Mouse (Mus musculus): ENCODE measurements around the gene Gprc5c. TPM values are rescaled to one million over a fixed set of nuclear protein-coding genes. Genes with fewer than 3 reads are reported as not detected.
"Not testable (repeated sequence)": the region's sequence is repeated elsewhere in the genome, so short reads cannot be mapped to it uniquely, and the experiment has no call there.

Gene Gprc5c
- total RNA-seq, 2 experiments from 2014 or later: 0.09 to 0.77 TPM

GRCm38 (mm10) chr11:114890542-114890941, 39.6 kb downstream of the Gprc5c start:
- ATAC-seq (replicated peaks; ENCODE audit: low FRiP score, poor library complexity, severe bottlenecking): no peak

- ATAC-seq (replicated peaks; ENCODE audit: low FRiP score, poor library complexity, severe bottlenecking): no peak
Observed at GRCm38 (mm10) chr11:114896085-114896484, 45.1 kb downstream of the Gprc5c start.

GRCm38 (mm10) chr11:114898026-114898425, 47.1 kb downstream of the Gprc5c start:
- no peak for ATAC-seq (replicated peaks; ENCODE audit: low FRiP score, poor library complexity, severe bottlenecking)

- ATAC-seq (replicated peaks; ENCODE audit: low FRiP score, poor library complexity, severe bottlenecking): no peak
Observed at GRCm38 (mm10) chr11:114903224-114903623, 52.3 kb downstream of the Gprc5c start.

- ATAC-seq (replicated peaks; ENCODE audit: low FRiP score, poor library complexity, severe bottlenecking): no peak
Observed at GRCm38 (mm10) chr11:114907567-114907966, 56.6 kb downstream of the Gprc5c start.

- ATAC-seq (replicated peaks; ENCODE audit: low FRiP score, poor library complexity, severe bottlenecking): no peak
Observed at GRCm38 (mm10) chr11:114908086-114908485, 57.1 kb downstream of the Gprc5c start.

- not testable (repeated sequence) for ATAC-seq (replicated peaks; ENCODE audit: low FRiP score, poor library complexity, severe bottlenecking)
Observed at GRCm38 (mm10) chr11:114909538-114909937, 58.6 kb downstream of the Gprc5c start.

- ATAC-seq (replicated peaks; ENCODE audit: low FRiP score, poor library complexity, severe bottlenecking): peak; percentile 70
Observed at GRCm38 (mm10) chr11:114912847-114913246, 61.9 kb downstream of the Gprc5c start.

GRCm38 (mm10) chr11:114914978-114915377, 64.0 kb downstream of the Gprc5c start:
- no peak for ATAC-seq (replicated peaks; ENCODE audit: low FRiP score, poor library complexity, severe bottlenecking)

- ATAC-seq (replicated peaks; ENCODE audit: low FRiP score, poor library complexity, severe bottlenecking): no peak
Observed at GRCm38 (mm10) chr11:114917120-114917519, 66.2 kb downstream of the Gprc5c start.

Other genes starting within 250 kb of the Gprc5c start
- gene Rpl38, start 182.6 kb upstream of the Gprc5c start, total RNA-seq (2015; ENCODE audit: low replicate concordance): 178 and 282 TPM in 2 replicates
- 361 and 369 TPM in 2 replicates for gene Rpl38, start 182.6 kb upstream of the Gprc5c start, total RNA-seq (2017; ENCODE audit: low replicate concordance)
- gene Ttyh2, start 175.7 kb upstream of the Gprc5c start, total RNA-seq (2015; ENCODE audit: low replicate concordance): 0.58 and 0.63 TPM in 2 replicates
- 0.77 and 1.8 TPM in 2 replicates for gene Ttyh2, start 175.7 kb upstream of the Gprc5c start, total RNA-seq (2017; ENCODE audit: low replicate concordance)
- not detected in 2 replicates for gene Dnaic2, start 123.7 kb upstream of the Gprc5c start, total RNA-seq (2015; ENCODE audit: low replicate concordance)
- gene Dnaic2, start 123.7 kb upstream of the Gprc5c start, total RNA-seq (2017; ENCODE audit: low replicate concordance): not detected in 2 replicates
- 0.58 TPM in 1 of 2 replicates, not detected in the other for gene Kif19a, start 85.8 kb upstream of the Gprc5c start, total RNA-seq (2015; ENCODE audit: low replicate concordance)
- 0.70 TPM in 1 of 2 replicates, not detected in the other for gene Kif19a, start 85.8 kb upstream of the Gprc5c start, total RNA-seq (2017; ENCODE audit: low replicate concordance)
- not detected in 2 replicates for gene Btbd17, start 55.2 kb upstream of the Gprc5c start, total RNA-seq (2015; ENCODE audit: low replicate concordance)
- gene Btbd17, start 55.2 kb upstream of the Gprc5c start, total RNA-seq (2017; ENCODE audit: low replicate concordance): not detected in 2 replicates
- not detected in 2 replicates for gene Gpr142, start 52.2 kb upstream of the Gprc5c start, total RNA-seq (2015; ENCODE audit: low replicate concordance)
- not detected in 2 replicates for gene Gpr142, start 52.2 kb upstream of the Gprc5c start, total RNA-seq (2017; ENCODE audit: low replicate concordance)
- gene Cd300a, start 38.9 kb downstream of the Gprc5c start, total RNA-seq (2015; ENCODE audit: low replicate concordance): 3.8 and 4.8 TPM in 2 replicates
- 3.7 and 7.1 TPM in 2 replicates for gene Cd300a, start 38.9 kb downstream of the Gprc5c start, total RNA-seq (2017; ENCODE audit: low replicate concordance)
- gene Cd300lb, start 83.2 kb downstream of the Gprc5c start, total RNA-seq (2015; ENCODE audit: low replicate concordance): 9.2 and 20.9 TPM in 2 replicates
- 9.6 and 14.8 TPM in 2 replicates for gene Cd300lb, start 83.2 kb downstream of the Gprc5c start, total RNA-seq (2017; ENCODE audit: low replicate concordance)
- gene Cd300c, start 118.0 kb downstream of the Gprc5c start, total RNA-seq (2015; ENCODE audit: low replicate concordance): not detected in 2 replicates
- gene Cd300c, start 118.0 kb downstream of the Gprc5c start, total RNA-seq (2017; ENCODE audit: low replicate concordance): 0.60 and 2.2 TPM in 2 replicates
- gene Cd300ld, start 138.8 kb downstream of the Gprc5c start, total RNA-seq (2015; ENCODE audit: low replicate concordance): 5.2 and 9.2 TPM in 2 replicates
- gene Cd300ld, start 138.8 kb downstream of the Gprc5c start, total RNA-seq (2017; ENCODE audit: low replicate concordance): 3.1 and 5.4 TPM in 2 replicates
- 1.5 and 2.3 TPM in 2 replicates for gene Cd300c2, start 150.7 kb downstream of the Gprc5c start, total RNA-seq (2015; ENCODE audit: low replicate concordance)
- gene Cd300c2, start 150.7 kb downstream of the Gprc5c start, total RNA-seq (2017; ENCODE audit: low replicate concordance): 1.8 and 3.4 TPM in 2 replicates
- not detected in 2 replicates for gene Cd300ld2, start 165.0 kb downstream of the Gprc5c start, total RNA-seq (2015; ENCODE audit: low replicate concordance)
- not detected in 2 replicates for gene Cd300ld2, start 165.0 kb downstream of the Gprc5c start, total RNA-seq (2017; ENCODE audit: low replicate concordance)
- gene Cd300ld4, start 175.9 kb downstream of the Gprc5c start, total RNA-seq (2015; ENCODE audit: low replicate concordance): 1.7 TPM in 1 of 2 replicates, not detected in the other
- 2.1 TPM in 1 of 2 replicates, not detected in the other for gene Cd300ld4, start 175.9 kb downstream of the Gprc5c start, total RNA-seq (2017; ENCODE audit: low replicate concordance)
- gene Cd300ld5, start 186.6 kb downstream of the Gprc5c start, total RNA-seq (2015; ENCODE audit: low replicate concordance): 1.7 TPM in 1 of 2 replicates, not detected in the other
- gene Cd300ld5, start 186.6 kb downstream of the Gprc5c start, total RNA-seq (2017; ENCODE audit: low replicate concordance): not detected in 2 replicates
- gene Cd300ld3, start 197.3 kb downstream of the Gprc5c start, total RNA-seq (2015; ENCODE audit: low replicate concordance): 1.7 and 27.2 TPM in 2 replicates
- 13.0 TPM in 1 of 2 replicates, not detected in the other for gene Cd300ld3, start 197.3 kb downstream of the Gprc5c start, total RNA-seq (2017; ENCODE audit: low replicate concordance)
- 2.3 and 2.7 TPM in 2 replicates for gene Cd300e, start 211.0 kb downstream of the Gprc5c start, total RNA-seq (2015; ENCODE audit: low replicate concordance)
- gene Cd300e, start 211.0 kb downstream of the Gprc5c start, total RNA-seq (2017; ENCODE audit: low replicate concordance): 0.42 and 0.43 TPM in 2 replicates
- gene Rab37, start 240.3 kb downstream of the Gprc5c start, total RNA-seq (2015; ENCODE audit: low replicate concordance): 4.8 and 7.5 TPM in 2 replicates
- gene Rab37, start 240.3 kb downstream of the Gprc5c start, total RNA-seq (2017; ENCODE audit: low replicate concordance): 3.8 and 4.3 TPM in 2 replicates

Measured in erythroblast, adult 5-6 weeks (primary cell).